Mouse (Mus musculus) bone marrow, adult 2 months (tissue): Measurements from ENCODE around the gene Jade1. TPM values are rescaled to one million over a fixed set of nuclear protein-coding genes. Genes with fewer than 3 reads are reported as not detected.

Experiments
- H3K27ac ChIP-seq: fragments of 200-500 bp; 2 replicates; pipeline ENCODE4 v1.5.1; 2012; ENCODE audit warnings: low read depth, mild to moderate bottlenecking, control low read depth, inconsistent platforms, low read length; ENCODE audit not compliant: control insufficient read depth, poor library complexity, insufficient read depth
- H3K4me1 ChIP-seq: fragments of 200-500 bp; 2 replicates; pipeline ENCODE4 v1.6.1; 2011; ENCODE audit warnings: low read length; ENCODE audit not compliant: control insufficient read depth, insufficient read depth
- H3K4me3 ChIP-seq: fragments of 200-500 bp; replicated peaks from 2 replicates; pipeline ENCODE3; 2011; ENCODE audit warnings: mild to moderate bottlenecking, low read depth, low read length, control low read depth; ENCODE audit not compliant: control insufficient read depth
- CTCF ChIP-seq: fragments of 200-500 bp; IDR thresholded peaks from 2 replicates; pipeline ENCODE4 v1.5.1; 2011; ENCODE audit warnings: low read length, control low read depth; ENCODE audit not compliant: control insufficient read depth, insufficient read depth
- POLR2A ChIP-seq: fragments of 200-500 bp; IDR thresholded peaks from 2 replicates; pipeline ENCODE4 v1.6.1; 2011; ENCODE audit warnings: low read depth, mild to moderate bottlenecking, control low read depth, low read length, borderline replicate concordance; ENCODE audit not compliant: control insufficient read depth
- WGBS: fragments of 180-500 bp; shearing (Covaris S2); methylation state at CpG from one replicate; pipeline ENCODE4 v1.1.7; 2018; 5-methylcytosine and 5-hydroxymethylcytosine counted together
- polyA plus RNA-seq: library from polyadenylated mRNA; stranded (reverse); fragments of >200 nt; gene quantifications from 2 replicates; pipeline ENCODE4 v1.2.4, GENCODE M21; 2011; ENCODE audit warnings: low replicate concordance; ENCODE audit not compliant: missing spikeins, insufficient read depth, insufficient read length

Gene Jade1
- polyA plus RNA-seq, 1 experiment = 13.1 TPM

DNA sequence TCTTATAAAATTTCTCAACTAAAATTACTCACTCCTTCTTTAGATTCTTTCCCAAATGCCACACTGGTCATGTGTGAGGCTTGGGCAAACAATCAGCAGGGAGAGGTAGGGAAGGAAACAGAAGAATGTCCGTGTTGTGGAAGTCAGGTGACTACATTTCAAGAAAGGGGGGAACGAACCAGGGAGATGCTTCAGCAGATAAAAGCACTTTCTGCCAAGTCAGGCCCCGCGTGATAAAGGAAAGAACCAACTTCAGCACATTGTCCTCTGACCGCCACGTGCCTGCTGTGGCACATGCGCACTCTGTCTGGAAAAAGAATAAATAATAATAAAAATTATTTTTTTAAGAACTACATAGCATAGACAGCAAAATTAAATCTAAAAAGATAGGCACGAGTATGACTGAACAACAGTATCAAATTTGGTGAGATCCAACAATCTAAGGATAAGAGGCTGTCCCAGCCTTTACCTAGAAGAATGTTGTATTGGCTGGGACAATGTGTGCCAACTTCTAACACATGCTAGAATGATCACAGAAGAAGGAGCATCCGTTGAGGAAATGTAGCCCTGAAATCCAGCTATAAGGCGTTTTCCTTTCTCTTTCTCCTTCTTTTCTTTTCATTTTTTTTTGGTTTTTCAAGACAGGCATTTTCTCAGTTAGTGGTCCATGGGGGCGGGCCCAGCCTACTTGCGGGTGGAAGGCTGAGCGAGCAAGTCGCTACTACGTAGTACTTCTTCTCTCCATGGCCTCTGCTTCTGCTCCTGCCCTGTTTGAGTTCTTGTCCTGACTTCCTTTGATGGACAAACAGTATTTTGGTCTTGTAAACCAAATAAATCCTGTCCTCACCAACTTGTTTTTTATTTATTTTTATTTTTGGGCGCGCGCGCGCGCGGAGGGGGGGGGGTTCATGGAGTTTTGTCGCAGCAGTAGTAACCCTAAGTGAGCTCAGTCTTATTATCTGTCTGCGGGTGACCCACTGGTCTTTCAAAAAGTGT, 753 bp upstream of the Jade1 start:
- Histone ChIP-seq H3K4me1 (no peaks in the 10 kb centered on the region; the same call in 1 of the 2 replicates), H3K4me3 (no peak overlapping the region), H3K27ac (no peak overlapping the region)
- TF ChIP-seq POLR2A = no peak
- TF ChIP-seq CTCF = no peak
- 76% methylated on average over 24 of the region's 24 CpGs for WGBS

DNA sequence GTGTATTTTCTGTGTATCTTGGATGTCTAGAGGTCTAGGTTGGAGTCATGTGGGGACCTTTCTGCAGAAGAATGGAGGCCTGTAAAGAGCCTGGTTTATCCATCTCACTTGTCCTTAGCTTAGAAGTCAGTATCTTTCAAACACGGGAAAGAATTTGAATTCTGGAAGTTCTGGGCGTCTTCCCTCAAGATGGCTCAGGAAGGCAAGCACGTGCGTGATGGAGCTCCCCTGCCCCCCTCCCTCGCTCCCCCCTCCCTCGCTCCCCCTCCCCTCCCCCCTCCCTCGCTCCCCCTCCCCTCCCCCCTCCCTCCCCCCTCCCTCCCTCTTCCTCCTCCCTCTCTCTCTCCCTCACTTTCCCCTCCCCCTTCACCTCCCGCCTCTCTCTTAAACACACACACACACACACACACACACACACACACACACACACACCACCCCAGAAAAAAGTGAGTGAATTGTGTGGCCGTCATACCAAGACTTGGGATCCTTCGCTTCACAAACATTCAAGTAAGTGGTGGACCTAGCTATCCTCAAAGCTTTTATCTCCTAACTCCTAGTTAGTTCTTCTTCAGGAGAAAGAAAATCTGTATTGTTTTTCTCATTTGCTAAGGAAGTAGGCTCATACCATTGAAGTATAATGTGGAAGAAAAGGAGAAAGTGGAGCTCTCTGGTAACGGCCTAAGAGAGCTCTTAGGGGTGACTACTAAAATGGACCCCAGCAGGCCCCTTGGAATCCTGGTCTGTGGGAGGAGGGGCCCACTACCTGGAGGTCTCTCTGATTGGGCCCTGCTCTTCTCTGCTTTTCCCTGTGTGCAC, 1.1 kb downstream of the Jade1 start:
- TF ChIP-seq CTCF = no peak
- no peak for TF ChIP-seq POLR2A
- H3K4me3 ChIP-seq = no peak overlapping the region
- H3K27ac ChIP-seq = no peak overlapping the region
- 84% methylated on average over 10 of the region's 11 CpGs for WGBS
- H3K4me1 ChIP-seq = no peaks in the 10 kb centered on the region; the same call in 1 of the 2 replicates

DNA sequence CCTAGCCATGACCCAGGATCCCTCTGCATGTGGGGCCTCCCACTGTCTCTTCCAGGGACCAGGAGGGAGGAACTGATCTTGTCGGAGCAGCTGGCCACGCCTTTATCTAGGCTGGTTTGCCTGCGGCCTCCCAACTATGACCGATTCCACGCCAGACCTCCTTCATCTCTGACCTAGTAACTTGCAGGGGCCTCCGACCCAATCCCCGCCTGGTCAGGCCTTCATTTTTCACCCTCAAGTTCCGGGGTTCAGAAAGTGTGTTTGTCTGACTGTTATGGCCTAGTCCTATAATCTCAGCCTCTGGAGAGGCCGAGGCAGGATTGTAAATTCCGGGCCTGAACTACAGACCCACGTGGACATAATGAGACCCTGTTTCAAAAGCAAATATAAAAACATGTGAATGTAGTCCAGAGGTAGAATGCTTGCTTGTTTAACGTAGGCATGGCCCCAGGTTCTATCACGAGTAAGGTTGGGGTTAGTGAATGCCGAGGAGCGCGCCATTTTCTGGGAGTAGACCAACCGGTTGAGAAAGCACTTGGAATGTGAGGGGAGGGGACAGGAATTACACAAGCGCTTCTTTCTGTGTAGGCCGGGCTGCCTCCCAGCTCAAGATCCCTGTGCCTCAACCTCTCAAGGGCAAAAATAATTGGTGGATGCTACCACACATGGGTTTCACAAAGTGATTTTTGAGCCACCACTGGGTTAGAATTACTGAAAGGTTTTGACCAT, 1.9 kb downstream of the Jade1 start:
- WGBS = 90% methylated on average over 19 of the region's 19 CpGs

DNA sequence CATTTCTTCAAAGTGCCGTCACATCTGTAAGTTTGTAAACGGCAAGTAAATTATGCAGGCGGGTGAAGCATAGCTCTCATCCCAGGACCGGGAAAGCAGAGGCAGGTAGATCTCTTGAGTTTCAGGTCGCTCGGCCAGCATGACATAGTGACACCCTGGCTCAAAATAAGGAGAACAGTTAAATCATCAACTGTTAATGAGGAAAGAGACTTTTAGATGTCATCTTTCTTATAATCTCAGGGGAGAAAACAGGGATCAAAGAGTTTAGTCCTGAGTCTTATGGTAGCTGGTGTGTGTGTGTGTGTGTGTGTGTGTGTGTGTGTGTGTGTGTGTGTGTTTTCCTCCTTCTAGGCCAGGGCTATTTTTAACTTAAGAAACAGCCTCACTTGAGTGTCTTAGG, 5.0 kb downstream of the Jade1 start:
- peaks cover 2% of the 10 kb centered on the region for H3K4me1 ChIP-seq
- H3K4me3 ChIP-seq = no peak overlapping the region
- H3K27ac ChIP-seq = no peak overlapping the region
- 83% methylated on average over 6 of the region's 6 CpGs for WGBS
- TF ChIP-seq CTCF (no peak), POLR2A (no peak)

More for the DNA sequence above, 1.9 kb downstream of the Jade1 start:
- Histone ChIP-seq H3K4me3 (no peak overlapping the region), H3K4me1 (no peaks in the 10 kb centered on the region; the same call in 1 of the 2 replicates), H3K27ac (no peak overlapping the region)
- TF ChIP-seq CTCF (no peak), POLR2A (no peak)

DNA sequence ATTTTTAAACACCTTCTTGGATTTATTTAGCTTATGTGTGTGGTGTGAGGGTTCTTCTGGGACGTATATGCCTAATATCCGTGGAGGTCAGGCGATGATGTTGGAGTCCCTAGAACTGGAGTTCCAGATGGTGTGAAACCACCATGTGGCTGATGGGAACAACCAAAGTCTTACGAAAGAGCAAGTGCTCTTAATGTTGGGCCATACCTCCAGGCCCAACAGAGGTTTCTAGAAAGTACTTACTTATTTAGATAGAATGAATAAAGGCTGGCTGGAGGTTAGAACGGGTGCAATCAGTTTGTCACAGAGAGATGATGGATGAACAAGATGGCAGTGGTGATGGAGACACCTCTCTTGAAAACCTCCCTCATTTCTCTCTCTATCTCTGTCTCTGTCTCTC, 6.3 kb downstream of the Jade1 start:
- Histone ChIP-seq H3K27ac (no peak overlapping the region), H3K4me3 (no peak overlapping the region)
- 51% methylated on average over 5 of the region's 5 CpGs for whole genome bisulfite sequencing

DNA sequence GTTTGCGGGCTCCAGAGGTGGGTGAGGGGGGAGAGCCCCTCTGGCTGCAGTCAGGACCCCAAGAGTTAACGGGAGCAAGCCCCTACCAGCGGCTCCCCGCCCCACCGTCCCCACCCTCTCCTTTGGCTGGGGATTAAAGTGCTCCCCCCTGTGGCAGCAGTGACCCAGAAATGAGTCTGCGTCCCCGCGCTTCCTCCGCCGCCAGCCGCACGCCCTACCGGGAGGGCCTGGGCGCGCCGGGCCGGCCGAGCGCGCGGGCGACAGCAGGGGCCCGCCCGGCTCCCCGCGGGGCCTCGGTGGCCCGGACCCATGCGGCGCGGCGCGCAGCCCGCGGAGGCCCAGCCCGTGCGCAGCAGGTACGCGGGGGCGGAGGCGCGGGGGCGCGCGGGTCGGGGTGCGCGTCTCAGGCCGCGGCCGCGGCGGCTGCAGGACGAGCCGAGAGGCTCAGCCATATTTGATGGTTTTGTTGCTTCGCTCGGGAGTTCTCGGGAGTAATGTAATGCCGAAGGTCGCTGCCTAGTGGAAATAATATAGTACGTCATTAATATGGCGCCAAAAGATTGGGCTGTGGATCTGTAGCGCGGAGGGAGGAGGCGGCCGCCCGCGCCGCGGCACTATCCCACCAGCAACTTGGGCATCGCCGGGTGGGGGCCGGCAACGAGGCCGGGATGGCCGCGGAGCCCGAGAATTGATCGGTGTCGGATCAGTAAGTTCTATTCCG, 7.8 kb downstream of the Jade1 start:
- WGBS = 2% methylated on average over 81 of the region's 81 CpGs

More for the DNA sequence above, 6.3 kb downstream of the Jade1 start:
- no peak for TF ChIP-seq CTCF
- no peak for TF ChIP-seq POLR2A
- peaks cover 2% of the 10 kb centered on the region for H3K4me1 ChIP-seq

DNA sequence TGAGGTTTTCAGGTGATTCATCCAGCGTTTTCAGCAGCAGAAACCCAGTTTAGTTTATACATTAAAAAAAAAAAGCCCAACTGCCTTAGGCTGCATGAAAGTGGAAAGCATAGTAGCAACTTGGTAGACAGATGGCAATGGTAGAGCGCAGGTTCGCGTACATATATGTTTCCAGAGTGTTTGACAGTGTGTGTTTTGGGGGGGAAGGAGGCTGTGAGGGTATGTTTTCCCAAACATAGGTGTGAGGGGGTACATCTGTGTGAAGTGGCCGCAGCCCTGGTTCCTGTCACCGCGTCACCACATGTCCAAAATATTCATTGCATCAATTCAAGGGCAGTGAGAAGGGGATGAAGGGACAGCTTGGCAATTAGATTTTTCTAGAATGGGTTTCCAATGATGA, 8.5 kb downstream of the Jade1 start:
- Histone ChIP-seq H3K4me1 (peaks cover 2% of the 10 kb centered on the region), H3K27ac (peak overlapping the region; percentile 85; the same call in 1 of the 2 replicates), H3K4me3 (peak overlapping the region; percentile 98)
- TF ChIP-seq CTCF = no peak
- 0% methylated on average over 7 of the region's 7 CpGs for WGBS

More for the DNA sequence above, 7.8 kb downstream of the Jade1 start:
- peak; percentile 36; the same call in 1 of the 2 replicates for TF ChIP-seq POLR2A
- peak; percentile 65 for TF ChIP-seq CTCF
- peak overlapping the region; percentile 85 for H3K27ac ChIP-seq
- peak overlapping the region; percentile 98 for H3K4me3 ChIP-seq
- peaks cover 2% of the 10 kb centered on the region for H3K4me1 ChIP-seq
